Mouse (Mus musculus) kidney, adult 2 months (tissue): ENCODE data around the gene Ywhae.

Source experiments
- CTCF ChIP-seq: fragments of 200-500 bp; conservative IDR thresholded peaks from 2 replicates; pipeline ENCODE4 v1.5.1; 2011; ENCODE audit warnings: low read depth, mild to moderate bottlenecking, control low read depth, low read length, moderate library complexity, mixed read lengths; ENCODE audit not compliant: insufficient read depth, insufficient read length
- POLR2A ChIP-seq: fragments of 200-500 bp; IDR thresholded peaks from one replicate; pipeline ENCODE4 v1.6.1; 2011; ENCODE audit warnings: low read depth, low read length, control low read depth

GRCm38 (mm10) chr11:75792535-75792934, 59.9 kb downstream of the Ywhae start:
- TF ChIP-seq CTCF (no peak), POLR2A (no peak)
